Mouse (Mus musculus): ENCODE measurements around the gene Snrnp200.
A peak's percentile ranks its signal among the peaks of the same experiment; 100 is the strongest.
"Not testable (repeated sequence)": the region's sequence is repeated elsewhere in the genome, so short reads cannot be mapped to it uniquely, and the experiment has no call there.

Gene Snrnp200

GRCm38 (mm10) chr2:127207547-127208451, at the start of gene Snrnp200, which contains the start of gene 1810024B03Rik:
Gene Snrnp200 (plus strand): TSS chr2:127208386.
Gene 1810024B03Rik (minus strand): TSS chr2:127208280.
- peak; percentile 94 for DNase-seq (ENCODE audit: low spot score)

- DNase-seq (ENCODE audit: low spot score): no peak
Measured at GRCm38 (mm10) chr2:127165675-127166074, 42.5 kb upstream of the Snrnp200 start.

- peak; percentile 14 for DNase-seq (ENCODE audit: low spot score)
Measured at GRCm38 (mm10) chr2:127166261-127166660, 41.9 kb upstream of the Snrnp200 start.

GRCm38 (mm10) chr2:127182598-127183381, 25.4 kb upstream of the Snrnp200 start:
- DNase-seq (ENCODE audit: low spot score): peak; percentile 75

- DNase-seq (ENCODE audit: low spot score): no peak
Measured at GRCm38 (mm10) chr2:127189574-127189973, 18.6 kb upstream of the Snrnp200 start.

- DNase-seq (ENCODE audit: low spot score): peak; percentile 49
Measured at GRCm38 (mm10) chr2:127204932-127205331, 3.3 kb upstream of the Snrnp200 start.

- not testable (repeated sequence) for DNase-seq (ENCODE audit: low spot score)
Measured at GRCm38 (mm10) chr2:127205936-127206335, 2.2 kb upstream of the Snrnp200 start.

- no peak for DNase-seq (ENCODE audit: low spot score)
Measured at GRCm38 (mm10) chr2:127206916-127207315, 1.3 kb upstream of the Snrnp200 start.

- no peak for DNase-seq (ENCODE audit: low spot score)
Measured at GRCm38 (mm10) chr2:127208452-127208769, 225 bp downstream of the Snrnp200 start.

GRCm38 (mm10) chr2:127210701-127211100, 2.5 kb downstream of the Snrnp200 start:
- no peak for DNase-seq (ENCODE audit: low spot score)

GRCm38 (mm10) chr2:127217746-127218145, 9.6 kb downstream of the Snrnp200 start:
- no peak for DNase-seq (ENCODE audit: low spot score)

GRCm38 (mm10) chr2:127225261-127225660, 17.1 kb downstream of the Snrnp200 start:
- no peak for DNase-seq (ENCODE audit: low spot score)

GRCm38 (mm10) chr2:127237897-127238610, 29.9 kb downstream of the Snrnp200 start:
- no peak for DNase-seq (ENCODE audit: low spot score)

GRCm38 (mm10) chr2:127240065-127240464, 31.9 kb downstream of the Snrnp200 start:
- DNase-seq (ENCODE audit: low spot score): no peak

- DNase-seq (ENCODE audit: low spot score): peak; percentile 98
Measured at GRCm38 (mm10) chr2:127247592-127248333, 39.6 kb downstream of the Snrnp200 start, which contains the start of the genes Ciao1 and Tmem127. Gene Ciao1 (minus strand): TSS chr2:127247816. Gene Tmem127 (plus strand): TSS chr2:127247908.

GRCm38 (mm10) chr2:127248334-127249004, 40.3 kb downstream of the Snrnp200 start:
- peak; percentile 38 for DNase-seq (ENCODE audit: low spot score)

- no peak for DNase-seq (ENCODE audit: low spot score)
Measured at GRCm38 (mm10) chr2:127250291-127251008, 42.3 kb downstream of the Snrnp200 start.

GRCm38 (mm10) chr2:127251457-127251856, 43.3 kb downstream of the Snrnp200 start:
- no peak for DNase-seq (ENCODE audit: low spot score)

GRCm38 (mm10) chr2:127251880-127252527, 43.8 kb downstream of the Snrnp200 start:
- DNase-seq (ENCODE audit: low spot score): peak; percentile 8

- DNase-seq (ENCODE audit: low spot score): no peak
Measured at GRCm38 (mm10) chr2:127252787-127253186, 44.6 kb downstream of the Snrnp200 start.

All from urinary bladder, postnatal 14 days (tissue).